ENCODE assay signal across 9 mouse cellular contexts in the genomic region with DNA sequence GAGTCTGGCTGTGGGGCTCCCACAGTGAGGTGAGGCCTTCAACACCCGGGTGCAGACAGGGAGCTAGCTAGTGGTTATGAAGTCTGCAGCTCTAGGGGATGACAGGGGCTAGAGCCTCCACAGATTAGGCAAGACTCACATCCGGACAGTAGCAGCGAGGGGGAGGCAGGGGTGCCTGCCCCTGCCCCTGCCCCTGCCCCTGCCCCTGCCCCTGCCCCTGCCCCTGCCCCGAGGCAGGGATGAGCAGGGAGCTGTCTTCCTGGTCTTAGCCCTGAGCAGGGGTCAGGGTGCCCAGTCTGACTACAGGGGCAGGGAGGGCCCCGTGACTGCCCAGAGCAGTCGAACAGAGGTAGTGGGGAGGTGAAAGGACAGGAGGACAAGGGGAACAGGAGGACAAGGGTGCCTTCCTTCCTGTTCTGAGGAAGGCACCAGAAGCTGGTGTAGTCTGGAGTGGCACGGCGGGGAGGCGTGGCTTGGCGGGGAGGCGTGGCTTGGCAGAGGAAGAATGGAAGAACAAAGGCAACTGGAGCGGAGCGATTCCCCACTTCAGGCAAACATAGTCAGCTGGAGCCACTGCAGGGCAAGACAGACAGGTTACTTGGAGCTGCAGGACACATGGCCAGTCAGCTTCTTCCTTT. TPM values are rescaled to one million over a fixed set of nuclear protein-coding genes. Genes with fewer than 3 reads are reported as not detected.
A peak's percentile ranks its signal among the peaks of the same experiment; 100 is the strongest.
DNase-seq lines count a peak whose midpoint lies in the region; ATAC-seq and TF ChIP-seq lines count a peak whose summit lies in the region.
"Had no signal": no experiment of that assay in that cellular context is flagged by ENCODE, and none has a peak within 500 bp of the region (broad histone marks: within the 10 kb centered on the region; RNA-seq: fewer than 3 reads in every experiment).

No protein-coding gene starts in this region.

- ATAC-seq in limb, embryonic 13.5 days (ENCODE audit: low FRiP score, low read depth), result peak; percentile 30; the same call in 1 of the 2 replicates
- peak; percentile 68 for ATAC-seq in midbrain, embryonic 12.5 days (ENCODE audit: low FRiP score, low read depth)

- no peaks in the 10 kb centered on the region for H3K9me3 ChIP-seq in limb, embryonic 13.5 days
- H3K9me3 ChIP-seq in midbrain, embryonic 12.5 days, result no peaks in the 10 kb centered on the region

- H3K27me3 ChIP-seq in kidney, adult 2 months (replicated peaks; ENCODE audit: control insufficient read depth, insufficient read depth, low read length), result no peaks in the 10 kb centered on the region
- H3K27me3 ChIP-seq in limb, embryonic 13.5 days, result no peaks in the 10 kb centered on the region
- H3K27me3 ChIP-seq in midbrain, embryonic 12.5 days, result no peaks in the 10 kb centered on the region

- peak overlapping the region; percentile 53 for H3K9ac ChIP-seq in limb, embryonic 13.5 days
- H3K9ac ChIP-seq in midbrain, embryonic 12.5 days (replicated peaks), result peak overlapping the region; percentile 52

- no peak overlapping the region for H3K27ac ChIP-seq in kidney, adult 2 months (ENCODE audit: insufficient read depth, low read depth, low read length)
- H3K27ac ChIP-seq in limb, embryonic 13.5 days, result peak overlapping the region; percentile 39; the same call in 1 of the 2 replicates
- H3K27ac ChIP-seq in midbrain, embryonic 12.5 days (replicated peaks), result peak overlapping the region; percentile 31; the same call in 1 of the 2 replicates

- 0 out of 2 replicates have a peak, but pooled peaks cover 2% of the 10 kb centered on the region for H3K4me1 ChIP-seq in kidney, adult 2 months (ENCODE audit: control insufficient read depth, insufficient read depth, low read length)
- H3K4me1 ChIP-seq in limb, embryonic 13.5 days, result peaks cover 15% of the 10 kb centered on the region
- H3K4me1 ChIP-seq in midbrain, embryonic 12.5 days, result peaks cover 12% of the 10 kb centered on the region

- peak; percentile 74 for DNase-seq in R1 (ENCODE audit: low read depth, low spot score)
- DNase-seq in cerebellum, postnatal 4 days (ENCODE audit: low spot score in 2 of 2), result peak; percentile 49 to 75
- DNase-seq in heart, adult 8-10 months (ENCODE audit: low spot score), result peak; percentile 13
- DNase-seq in kidney, adult 2 months, result peak; percentile 92
- peak; percentile 23 for DNase-seq in spleen, adult 12 weeks (ENCODE audit: low spot score)
- DNase-seq in c-Kit-positive CD71-positive TER-119-positive erythroid progenitor cells, embryonic 14.5 days (ENCODE audit: low spot score), result no peak

- TF ChIP-seq CTCF in kidney, adult 2 months (conservative IDR thresholded peaks at IDR 0.05; ENCODE audit: insufficient read depth, insufficient read length, low read depth, low read length), result no peak

- no peak for TF ChIP-seq POLR2A in kidney, adult 2 months (IDR thresholded peaks at IDR 0.05; ENCODE audit: low read depth, low read length)

- WGBS in kidney, adult 2 months, result 17% methylated on average over 13 of the region's 13 CpGs
- WGBS in limb, embryonic 13.5 days, result 7% methylated on average over 13 of the region's 13 CpGs
- 5% methylated on average over 13 of the region's 13 CpGs for WGBS in midbrain, embryonic 12.5 days

- no peaks in the 10 kb centered on the region for H3K36me3 ChIP-seq in kidney, adult 2 months (ENCODE audit: control insufficient read depth, insufficient read depth, low read length)
- peaks cover 11% of the 10 kb centered on the region; the same call in 1 of the 2 replicates for H3K36me3 ChIP-seq in limb, embryonic 13.5 days
- H3K36me3 ChIP-seq in midbrain, embryonic 12.5 days, result no peaks in the 10 kb centered on the region

- no peak overlapping the region for H3K4me3 ChIP-seq in kidney, adult 2 months (ENCODE audit: insufficient read depth, low read depth, low read length)
- no peak overlapping the region for H3K4me3 ChIP-seq in limb, embryonic 13.5 days
- H3K4me3 ChIP-seq in midbrain, embryonic 12.5 days, result peak overlapping the region; percentile 17

- peak overlapping the region; percentile 45 for H3K4me2 ChIP-seq in limb, embryonic 13.5 days (replicated peaks)
- H3K4me2 ChIP-seq in midbrain, embryonic 12.5 days (replicated peaks), result peak overlapping the region; percentile 41

RNA-seq across cellular contexts. Expression of a gene that starts 3.0 kb away (rescaled TPM):
- not detected for total RNA-seq in heart, adult 8-10 months (2022)
- polyA plus RNA-seq in kidney, adult 2 months (2012; rRNA removed), result not detected in 2 replicates
- polyA plus RNA-seq in limb, embryonic 13.5 days (2015; fragmentation: Nextera tagmentation; extraction: Ambion mirVana), result not detected in 2 replicates
- not detected in 2 replicates for polyA plus RNA-seq in midbrain, embryonic 12.5 days (2016; fragmentation: Nextera tagmentation; extraction: Ambion mirVana)
- total RNA-seq: gastrocnemius, postnatal 4 days had no signal

RNA-seq across cellular contexts. Expression of a gene that starts 24.9 kb away (rescaled TPM):
- total RNA-seq in heart, adult 8-10 months (2022), result 10 to 100 TPM in 2 of 4 experiments, 1 to 10 TPM in 2; 7.8 to 13.5 (median 9.3) TPM
- 24.9 and 26.2 TPM in 2 replicates for polyA plus RNA-seq in kidney, adult 2 months (2012; rRNA removed)
- polyA plus RNA-seq in limb, embryonic 13.5 days (2015; fragmentation: Nextera tagmentation; extraction: Ambion mirVana), result 70.9 and 75.7 TPM in 2 replicates
- 57.4 and 59.6 TPM in 2 replicates for polyA plus RNA-seq in midbrain, embryonic 12.5 days (2016; fragmentation: Nextera tagmentation; extraction: Ambion mirVana)

RNA-seq across cellular contexts. Expression of a gene that starts 26.8 kb away (rescaled TPM):
- 10 to 100 TPM; 28.2 to 43.0 (median 35.8) TPM for total RNA-seq in heart, adult 8-10 months (2022)
- polyA plus RNA-seq in kidney, adult 2 months (2012; rRNA removed), result 36.0 and 38.0 TPM in 2 replicates
- polyA plus RNA-seq in limb, embryonic 13.5 days (2015; fragmentation: Nextera tagmentation; extraction: Ambion mirVana), result 7.1 and 8.0 TPM in 2 replicates
- polyA plus RNA-seq in midbrain, embryonic 12.5 days (2016; fragmentation: Nextera tagmentation; extraction: Ambion mirVana), result 3.8 and 4.5 TPM in 2 replicates

RNA-seq across cellular contexts. Expression of a gene that starts 57.4 kb away (rescaled TPM):
- total RNA-seq in heart, adult 8-10 months (2022), result 10 to 100 TPM; 18.9 to 21.7 (median 21.4) TPM
- 31.5 and 32.8 TPM in 2 replicates for polyA plus RNA-seq in kidney, adult 2 months (2012; rRNA removed)
- 27.2 and 34.0 TPM in 2 replicates for polyA plus RNA-seq in limb, embryonic 13.5 days (2015; fragmentation: Nextera tagmentation; extraction: Ambion mirVana)
- polyA plus RNA-seq in midbrain, embryonic 12.5 days (2016; fragmentation: Nextera tagmentation; extraction: Ambion mirVana), result 30.0 and 32.6 TPM in 2 replicates
